Mouse (Mus musculus): Measurements from ENCODE around the gene Igfbp2. TPM values are rescaled to one million over a fixed set of nuclear protein-coding genes. Genes with fewer than 3 reads are reported as not detected.

Gene Igfbp2
- polyA plus RNA-seq (2015; fragmentation: Nextera tagmentation; extraction: Ambion mirVana): 8.7 and 16.4 TPM in 2 replicates

GRCm38 (mm10) chr1:72823751-72824706 is at the start of gene Igfbp2:
Gene Igfbp2, plus strand, starts transcription at chr1:72824503.
- no peak within 1 kb of the TSS for H3K9ac ChIP-seq
- H3K4me1 ChIP-seq (replicated peaks): no peaks in the 10 kb centered on the region

GRCm38 (mm10) chr1:72778789-72779188 is 45.5 kb upstream of the Igfbp2 start:
- Histone ChIP-seq H3K4me1 (replicated peaks) (no peaks in the 10 kb centered on the region), H3K4me2 (no peak overlapping the region), H3K27me3 (no peaks in the 10 kb centered on the region), H3K9ac (no peak overlapping the region), H3K36me3 (replicated peaks) (no peaks in the 10 kb centered on the region), H3K4me3 (replicated peaks) (no peak overlapping the region), H3K27ac (replicated peaks) (no peak overlapping the region), H3K9me3 (replicated peaks) (no peaks in the 10 kb centered on the region)
- ATAC-seq (ENCODE audit: insufficient read depth): no peak
- 33% methylated on average over 6 of the region's 6 CpGs for WGBS (ENCODE audit: insufficient replicate concordance)

More at GRCm38 (mm10) chr1:72823751-72824706, at the start of gene Igfbp2:
- H3K9me3 ChIP-seq (replicated peaks): no peaks in the 10 kb centered on the region
- no peak for ATAC-seq (ENCODE audit: insufficient read depth)
- peak within 1 kb of the TSS; percentile 44 for H3K4me3 ChIP-seq (replicated peaks)
- 1% methylated on average over 50 of the region's 58 CpGs for WGBS (ENCODE audit: insufficient replicate concordance)
- H3K27ac ChIP-seq (replicated peaks): no peak within 1 kb of the TSS
- no peaks in the 10 kb centered on the region for H3K36me3 ChIP-seq (replicated peaks)
- H3K27me3 ChIP-seq: peaks cover 68% of the 10 kb centered on the region
- H3K4me2 ChIP-seq: peak within 1 kb of the TSS; percentile 69

- H3K36me3 ChIP-seq (replicated peaks): no peaks in the 10 kb centered on the region
- ATAC-seq (ENCODE audit: insufficient read depth): no peak
- WGBS (ENCODE audit: insufficient replicate concordance): 55% methylated on average over 7 of the region's 7 CpGs
These were observed 43.6 kb upstream of the Igfbp2 start for GRCm38 (mm10) chr1:72780720-72781119.

GRCm38 (mm10) chr1:72783341-72783740 is 41.0 kb upstream of the Igfbp2 start:
- Histone ChIP-seq H3K4me2 (no peak overlapping the region), H3K27ac (replicated peaks) (no peak overlapping the region), H3K27me3 (no peaks in the 10 kb centered on the region), H3K4me1 (replicated peaks) (no peaks in the 10 kb centered on the region), H3K9me3 (replicated peaks) (no peaks in the 10 kb centered on the region), H3K4me3 (replicated peaks) (no peak overlapping the region), H3K9ac (no peak overlapping the region), H3K36me3 (replicated peaks) (no peaks in the 10 kb centered on the region)
- no peak for ATAC-seq (ENCODE audit: insufficient read depth)
- WGBS (ENCODE audit: insufficient replicate concordance): 16% methylated on average over 2 of the region's 2 CpGs

More at GRCm38 (mm10) chr1:72780720-72781119, 43.6 kb upstream of the Igfbp2 start:
- Histone ChIP-seq H3K4me3 (replicated peaks) (no peak overlapping the region), H3K9ac (no peak overlapping the region), H3K9me3 (replicated peaks) (no peaks in the 10 kb centered on the region), H3K4me1 (replicated peaks) (no peaks in the 10 kb centered on the region), H3K27ac (replicated peaks) (no peak overlapping the region), H3K4me2 (no peak overlapping the region), H3K27me3 (no peaks in the 10 kb centered on the region)

- Histone ChIP-seq H3K36me3 (replicated peaks) (no peaks in the 10 kb centered on the region), H3K4me2 (no peak overlapping the region), H3K9ac (no peak overlapping the region), H3K4me1 (replicated peaks) (no peaks in the 10 kb centered on the region), H3K4me3 (replicated peaks) (no peak overlapping the region), H3K27me3 (no peaks in the 10 kb centered on the region), H3K9me3 (replicated peaks) (no peaks in the 10 kb centered on the region), H3K27ac (replicated peaks) (no peak overlapping the region)
- no peak for ATAC-seq (ENCODE audit: insufficient read depth)
- WGBS (ENCODE audit: insufficient replicate concordance): 39% methylated on average over 7 of the region's 7 CpGs
These were observed 40.3 kb upstream of the Igfbp2 start for GRCm38 (mm10) chr1:72784018-72784417.

GRCm38 (mm10) chr1:72790670-72791069 is 33.6 kb upstream of the Igfbp2 start:
- H3K9me3 ChIP-seq (replicated peaks): no peaks in the 10 kb centered on the region
- no peaks in the 10 kb centered on the region for H3K4me1 ChIP-seq (replicated peaks)
- H3K4me3 ChIP-seq (replicated peaks): no peak overlapping the region
- no peaks in the 10 kb centered on the region for H3K36me3 ChIP-seq (replicated peaks)
- H3K9ac ChIP-seq: no peak overlapping the region
- no peak for ATAC-seq (ENCODE audit: insufficient read depth)
- WGBS (ENCODE audit: insufficient replicate concordance): 27% methylated on average over 3 of the region's 3 CpGs
- H3K4me2 ChIP-seq: no peak overlapping the region
- H3K27me3 ChIP-seq: no peaks in the 10 kb centered on the region
- no peak overlapping the region for H3K27ac ChIP-seq (replicated peaks)

- Histone ChIP-seq H3K4me2 (no peak overlapping the region), H3K9ac (no peak overlapping the region), H3K36me3 (replicated peaks) (no peaks in the 10 kb centered on the region), H3K27ac (replicated peaks) (no peak overlapping the region), H3K9me3 (replicated peaks) (no peaks in the 10 kb centered on the region), H3K27me3 (no peaks in the 10 kb centered on the region), H3K4me1 (replicated peaks) (no peaks in the 10 kb centered on the region), H3K4me3 (replicated peaks) (no peak overlapping the region)
- no peak for ATAC-seq (ENCODE audit: insufficient read depth)
These were observed 32.6 kb upstream of the Igfbp2 start for GRCm38 (mm10) chr1:72791743-72792142.

- Histone ChIP-seq H3K9ac (no peak overlapping the region), H3K27me3 (no peaks in the 10 kb centered on the region), H3K4me2 (no peak overlapping the region), H3K27ac (replicated peaks) (no peak overlapping the region), H3K4me1 (replicated peaks) (no peaks in the 10 kb centered on the region), H3K4me3 (replicated peaks) (no peak overlapping the region), H3K36me3 (replicated peaks) (no peaks in the 10 kb centered on the region), H3K9me3 (replicated peaks) (no peaks in the 10 kb centered on the region)
- no peak for ATAC-seq (ENCODE audit: insufficient read depth)
- WGBS (ENCODE audit: insufficient replicate concordance): 23% methylated on average over 1 of the region's 1 CpGs
These were observed 32.0 kb upstream of the Igfbp2 start for GRCm38 (mm10) chr1:72792262-72792661.

GRCm38 (mm10) chr1:72793230-72793629 is 31.1 kb upstream of the Igfbp2 start:
- Histone ChIP-seq H3K27ac (replicated peaks) (no peak overlapping the region), H3K4me3 (replicated peaks) (no peak overlapping the region), H3K27me3 (no peaks in the 10 kb centered on the region), H3K4me1 (replicated peaks) (no peaks in the 10 kb centered on the region), H3K36me3 (replicated peaks) (no peaks in the 10 kb centered on the region), H3K9ac (no peak overlapping the region), H3K4me2 (no peak overlapping the region), H3K9me3 (replicated peaks) (no peaks in the 10 kb centered on the region)
- ATAC-seq (ENCODE audit: insufficient read depth): no peak

- H3K4me3 ChIP-seq (replicated peaks): no peak overlapping the region
- H3K9ac ChIP-seq: no peak overlapping the region
- H3K27me3 ChIP-seq: no peaks in the 10 kb centered on the region
- H3K9me3 ChIP-seq (replicated peaks): no peaks in the 10 kb centered on the region
- H3K27ac ChIP-seq (replicated peaks): no peak overlapping the region
- 45% methylated on average over 2 of the region's 2 CpGs for WGBS (ENCODE audit: insufficient replicate concordance)
- no peaks in the 10 kb centered on the region for H3K36me3 ChIP-seq (replicated peaks)
- no peak overlapping the region for H3K4me2 ChIP-seq
- no peak for ATAC-seq (ENCODE audit: insufficient read depth)
- no peaks in the 10 kb centered on the region for H3K4me1 ChIP-seq (replicated peaks)
These were observed 28.2 kb upstream of the Igfbp2 start for GRCm38 (mm10) chr1:72796128-72796527.

- Histone ChIP-seq H3K27ac (replicated peaks) (no peak overlapping the region), H3K4me2 (no peak overlapping the region), H3K4me3 (replicated peaks) (no peak overlapping the region), H3K9ac (no peak overlapping the region), H3K27me3 (no peaks in the 10 kb centered on the region), H3K9me3 (replicated peaks) (no peaks in the 10 kb centered on the region), H3K4me1 (replicated peaks) (no peaks in the 10 kb centered on the region), H3K36me3 (replicated peaks) (no peaks in the 10 kb centered on the region)
- 62% methylated on average over 4 of the region's 4 CpGs for WGBS (ENCODE audit: insufficient replicate concordance)
- no peak for ATAC-seq (ENCODE audit: insufficient read depth)
These were observed 27.1 kb upstream of the Igfbp2 start for GRCm38 (mm10) chr1:72797102-72797665.
